Mouse (Mus musculus) gastrocnemius, adult 8-10 months (tissue): ENCODE measurements around the gene Agpat3. TPM values are rescaled to one million over a fixed set of nuclear protein-coding genes. Genes with fewer than 3 reads are reported as not detected.

Source experiments
- DNase-seq, 2 experiments: peaks; one replicate each; pipeline ENCODE4 v3.0.0; 2022; ENCODE audit warnings: low spot score in 2 of 2
- total RNA-seq, 4 experiments: library from RNA; stranded (reverse); gene quantifications; 2 replicates each; pipeline ENCODE4 v1.2.4; 2022

Gene Agpat3
- total RNA-seq, 4 experiments from 2014 or later, result 107 to 126 (median 122) TPM

DNA sequence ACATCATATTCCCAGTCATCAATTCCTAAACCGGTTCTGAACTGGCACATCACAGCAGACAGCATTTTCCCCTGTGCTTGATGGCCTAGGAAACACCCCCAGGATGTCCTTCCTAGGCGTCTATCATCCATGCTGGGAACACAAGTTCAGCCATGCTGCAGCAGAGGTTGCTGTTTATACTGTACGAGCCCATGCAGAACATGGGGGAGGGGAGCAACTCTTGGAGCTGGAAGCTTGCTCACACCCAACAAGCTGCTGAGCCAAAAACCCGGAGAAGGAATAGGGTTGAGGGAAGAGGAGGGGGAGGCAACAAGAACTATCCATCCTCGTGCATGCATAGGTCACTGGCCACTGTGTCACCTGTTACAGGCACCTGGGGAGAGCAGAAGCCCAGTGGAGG is 92.0 kb downstream of the Agpat3 start:
- no peak for DNase-seq

DNA sequence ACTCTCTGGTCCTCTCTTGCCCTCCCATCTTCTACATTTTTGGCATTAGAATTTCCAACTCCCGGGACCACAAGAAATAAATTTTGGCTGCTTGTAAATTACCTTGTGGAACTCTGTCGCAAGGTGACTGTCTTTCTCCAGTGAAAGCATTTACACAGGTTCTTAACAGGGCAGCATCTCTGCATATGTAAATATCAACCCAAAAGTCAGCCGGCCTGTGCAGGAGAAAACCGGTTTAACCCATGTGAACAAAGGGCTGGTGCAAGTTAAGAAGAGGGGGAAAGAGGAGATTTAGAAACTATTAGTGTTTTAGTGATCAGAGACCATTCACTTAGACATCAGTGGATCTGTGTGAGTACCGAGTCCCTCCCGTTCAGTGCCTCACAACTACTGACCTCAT is 92.6 kb downstream of the Agpat3 start:
- DNase-seq, result no peak

DNA sequence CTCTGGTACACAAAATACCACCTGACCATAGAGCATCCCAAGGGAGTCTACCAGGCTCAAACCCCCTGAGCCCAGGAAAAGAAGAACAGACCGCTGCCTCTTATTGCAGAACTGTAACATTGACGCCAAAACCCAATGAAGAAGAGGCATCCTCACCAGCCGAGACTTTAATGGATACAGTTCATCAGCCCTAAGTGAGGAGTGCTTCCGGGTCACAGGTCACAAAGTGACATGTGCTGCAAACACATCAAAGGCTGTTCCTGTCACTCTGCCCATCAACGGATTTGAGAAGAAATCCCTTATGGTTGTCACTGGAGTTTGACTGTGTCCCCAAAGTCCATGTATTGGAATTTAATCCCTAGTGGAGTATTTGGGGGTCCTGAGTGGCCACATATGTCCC is 93.1 kb downstream of the Agpat3 start:
- DNase-seq, result no peak

GRCm38 (mm10) chr10:78258142-78258675 is 94.1 kb downstream of the Agpat3 start:
- DNase-seq, result no peak

- peak in 1 of 2 experiments; percentile 37 for DNase-seq
Measured at GRCm38 (mm10) chr10:78255646-78256059, 96.6 kb downstream of the Agpat3 start.

DNA sequence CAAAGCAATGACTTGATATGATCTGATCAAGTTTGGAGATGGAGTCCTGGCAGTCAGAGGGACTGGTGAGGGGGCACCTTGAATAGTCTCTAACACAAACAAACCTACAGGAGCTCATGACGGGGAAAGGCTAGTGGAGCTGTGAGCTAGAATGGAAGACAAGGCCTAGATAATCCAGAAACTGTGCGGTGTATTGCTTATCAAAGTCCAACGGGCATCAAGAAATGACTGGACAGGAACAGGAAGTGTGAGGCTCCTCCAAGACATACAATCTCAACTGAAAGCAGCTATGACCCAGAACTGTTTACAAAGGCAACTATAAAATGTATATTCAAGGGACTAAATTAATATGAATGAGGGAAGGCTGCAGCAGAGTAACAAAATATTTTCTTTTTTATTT is 105.1 kb downstream of the Agpat3 start:
- no peak for DNase-seq

- no peak for DNase-seq
Measured at GRCm38 (mm10) chr10:78246725-78247124, 105.6 kb downstream of the Agpat3 start.

- DNase-seq, result no peak
Measured at GRCm38 (mm10) chr10:78245225-78245547, 107.1 kb downstream of the Agpat3 start.

- DNase-seq, result peak; percentile 80 to 85
Measured at GRCm38 (mm10) chr10:78244438-78245224, 107.7 kb downstream of the Agpat3 start, which contains the start of gene Trappc10. Gene Trappc10 (minus strand): TSS chr10:78244641.

DNA sequence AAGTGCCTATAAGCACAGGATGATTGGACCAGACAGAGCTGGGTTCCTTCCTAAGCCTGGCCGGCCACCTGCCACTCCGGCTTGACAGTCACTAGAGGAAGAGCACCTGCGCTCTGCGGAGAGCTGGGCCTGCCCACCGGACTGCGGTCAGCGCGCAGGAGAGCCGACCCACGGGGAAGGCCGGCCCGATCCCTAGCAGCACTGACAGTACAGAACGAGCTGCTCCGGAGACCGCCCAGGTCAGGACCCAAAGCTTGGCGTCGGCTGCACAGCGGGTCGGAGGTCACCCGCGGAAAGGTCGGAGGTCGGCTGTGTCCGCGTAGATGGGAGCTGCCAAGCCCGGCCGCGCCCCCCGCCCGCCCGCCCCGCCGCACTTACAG is 108.2 kb downstream of the Agpat3 start:
- DNase-seq, result peak in 1 of 2 experiments; percentile 20

DNA sequence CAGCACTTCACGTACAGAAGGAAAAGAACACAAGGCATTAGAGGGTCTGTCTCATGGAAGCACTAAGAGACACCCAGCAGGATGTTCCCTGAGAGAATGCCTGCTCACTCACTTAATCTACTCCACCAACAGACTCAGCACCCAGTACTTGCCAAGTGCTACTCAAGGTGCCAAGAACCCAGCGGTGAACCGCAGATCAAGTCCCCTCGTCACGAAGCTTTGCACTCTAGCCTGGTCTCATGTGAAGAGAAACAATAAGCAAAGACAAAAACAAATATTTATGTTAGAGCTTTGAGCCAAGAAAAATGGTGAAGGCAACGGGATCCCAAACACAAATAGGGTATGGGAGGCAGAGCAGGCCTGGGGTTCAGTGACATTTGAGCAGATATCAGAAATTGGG is 113.4 kb downstream of the Agpat3 start:
- no peak for DNase-seq

- DNase-seq, result no peak
Measured at GRCm38 (mm10) chr10:78238297-78238696, 114.0 kb downstream of the Agpat3 start.

DNA sequence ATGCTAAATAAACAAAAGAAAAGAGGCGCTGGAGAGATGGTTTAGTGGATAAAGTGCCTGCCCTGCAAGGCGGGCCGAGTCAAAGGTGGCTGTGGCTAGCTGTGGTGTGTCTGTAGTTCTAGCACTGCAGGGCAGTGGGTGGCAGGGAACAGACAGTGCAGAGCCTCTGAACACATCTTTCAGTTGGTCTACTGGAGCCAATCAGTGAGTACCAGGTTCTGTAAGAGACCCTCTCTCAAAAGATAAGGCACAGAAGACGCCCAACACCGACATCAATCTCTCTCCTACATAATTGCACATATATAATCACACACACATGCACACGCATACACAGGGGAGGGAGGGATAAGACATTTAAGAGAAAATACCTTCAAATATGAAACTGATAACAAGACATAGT is 114.5 kb downstream of the Agpat3 start:
- no peak for DNase-seq

DNA sequence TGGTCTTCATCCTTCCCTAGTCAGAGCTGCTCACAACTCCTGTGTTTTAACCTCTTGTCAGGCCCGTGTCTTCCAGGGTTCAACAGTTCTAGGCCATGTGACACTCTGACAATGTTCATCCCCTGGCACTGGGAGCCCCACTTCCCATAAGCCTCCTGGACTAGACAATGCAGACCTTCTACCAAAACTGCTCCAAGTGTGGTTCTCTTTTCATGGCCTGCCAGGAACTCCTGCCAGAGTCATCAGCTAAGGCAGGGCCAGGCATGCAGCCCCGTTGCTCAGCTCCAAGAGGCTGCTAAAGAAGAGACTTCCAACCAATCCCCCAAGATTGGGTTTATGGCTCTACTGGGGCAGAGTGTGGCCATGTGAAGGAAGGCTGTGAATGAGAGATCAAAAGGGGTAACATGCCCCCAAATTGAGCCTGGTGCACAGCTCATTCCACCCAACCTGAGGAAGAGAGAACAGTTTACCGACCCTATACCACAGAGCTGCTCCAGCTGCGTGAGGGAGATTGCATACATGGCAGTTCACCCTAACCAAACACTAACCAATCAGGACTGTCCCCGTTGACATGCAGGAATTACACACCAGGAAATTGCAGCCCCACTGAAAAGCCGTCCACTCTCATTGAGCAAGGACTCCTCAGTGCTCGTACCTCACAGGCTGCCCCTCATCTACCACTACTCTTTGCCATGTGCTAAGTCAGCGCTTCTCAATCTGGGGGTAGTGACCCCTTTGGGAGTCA is 115.2 kb downstream of the Agpat3 start:
- DNase-seq, result no peak

- DNase-seq, result no peak
Measured at GRCm38 (mm10) chr10:78233756-78234155, 118.5 kb downstream of the Agpat3 start.

GRCm38 (mm10) chr10:78233161-78233560 is 119.1 kb downstream of the Agpat3 start:
- no peak for DNase-seq

DNA sequence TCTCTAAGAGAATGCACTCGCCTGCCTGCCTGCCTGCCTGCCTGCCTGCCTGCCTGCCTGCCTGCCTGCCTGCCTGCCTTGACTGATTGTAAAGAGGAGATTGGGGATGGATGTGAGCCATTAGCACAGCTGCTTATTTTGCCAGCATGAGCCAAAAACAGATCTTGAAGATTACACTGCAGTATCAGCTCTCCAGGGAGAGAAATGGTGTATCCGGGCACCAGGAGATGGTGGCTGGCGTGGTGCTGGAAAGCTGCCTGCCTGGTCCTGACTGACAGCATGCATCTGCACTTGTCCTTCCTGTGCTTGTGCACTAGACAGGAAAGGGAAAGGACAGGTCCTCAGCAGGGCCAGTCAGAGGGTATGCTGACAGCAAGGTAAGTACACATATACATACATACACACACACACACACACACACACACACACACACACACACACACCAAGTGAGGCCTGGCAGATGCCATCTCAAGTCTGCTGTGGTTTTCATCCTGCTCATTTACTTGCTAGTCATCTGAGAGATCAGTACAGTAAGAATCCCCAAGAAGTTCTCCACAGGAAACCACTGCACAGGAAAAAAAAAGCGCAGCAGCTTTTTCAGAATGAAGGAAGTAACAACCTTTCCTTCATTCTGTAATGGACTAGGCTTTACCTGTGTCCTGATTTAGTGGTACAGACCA is 119.8 kb downstream of the Agpat3 start:
- peak in 1 of 2 experiments; percentile 39 for DNase-seq

DNA sequence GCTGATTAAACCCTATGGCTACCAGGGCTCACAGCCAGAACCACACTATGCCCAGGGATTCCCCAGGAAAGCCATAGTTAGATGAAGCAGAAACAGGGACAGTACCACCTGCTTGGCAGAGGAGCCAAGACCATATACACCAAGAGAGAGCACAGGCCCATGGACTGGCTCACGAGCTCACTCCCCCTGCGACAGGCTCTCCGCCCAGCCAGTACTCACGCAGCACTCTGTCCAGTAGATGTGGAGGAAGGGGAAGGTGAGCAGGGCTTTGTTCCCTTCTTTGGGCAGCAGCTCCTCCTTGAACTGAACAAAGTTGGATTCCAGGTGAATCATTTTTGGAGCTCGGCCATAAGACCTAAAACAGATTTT is 123.7 kb downstream of the Agpat3 start:
- DNase-seq, result no peak

GRCm38 (mm10) chr10:78227875-78228559 is 124.3 kb downstream of the Agpat3 start:
- no peak for DNase-seq

DNA sequence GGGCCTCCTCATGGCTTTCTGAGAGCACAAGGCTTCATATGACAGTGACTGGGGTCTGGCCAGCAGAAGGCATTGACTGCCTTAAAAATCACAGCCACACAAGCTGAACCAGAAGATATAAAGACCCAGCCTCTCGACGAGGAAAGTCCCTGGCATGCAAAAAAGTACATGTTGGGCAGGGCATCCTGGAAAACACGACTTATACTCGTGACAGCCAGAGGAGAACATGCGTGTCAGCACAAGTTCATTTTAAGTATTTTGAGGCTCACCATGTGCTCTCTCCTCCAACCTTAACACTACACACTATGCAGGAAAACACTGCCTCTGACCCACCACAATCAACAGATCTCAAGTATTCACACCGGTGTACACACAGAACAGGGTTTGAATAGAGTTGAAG is 128.2 kb downstream of the Agpat3 start:
- DNase-seq, result no peak

- DNase-seq, result peak; percentile 10 to 26
Measured at GRCm38 (mm10) chr10:78222908-78223307, 129.4 kb downstream of the Agpat3 start.
